Mouse (Mus musculus) liver, embryonic 16.5 days (tissue): ENCODE measurements around the gene Syngr3. TPM values are rescaled to one million over a fixed set of nuclear protein-coding genes. Genes with fewer than 3 reads are reported as not detected.
A peak's percentile ranks its signal among the peaks of the same experiment; 100 is the strongest.
"Not testable (repeated sequence)": the region's sequence is repeated elsewhere in the genome, so short reads cannot be mapped to it uniquely, and the experiment has no call there.

Source experiments
- ATAC-seq: fragments of 200-750 bp; cut with Nextera tagmentation; 2 replicates; pipeline ENCODE4 v1.8.0; 2017; ENCODE audit warnings: low read depth, mild to moderate bottlenecking, moderate number of reproducible peaks, moderate library complexity
- H3K27ac ChIP-seq: fragments of 300-500 bp; sonication (generic); 2 replicates; pipeline ENCODE4 v1.5.1; 2014; ENCODE audit warnings: mild to moderate bottlenecking, low read length
- H3K27me3 ChIP-seq: fragments of 300-500 bp; sonication (generic); 2 replicates; pipeline ENCODE4 v1.6.1; 2014; ENCODE audit warnings: low read depth, low read length, mixed read lengths; ENCODE audit not compliant: control insufficient read depth, insufficient read depth
- H3K36me3 ChIP-seq: fragments of 300-500 bp; sonication (generic); 2 replicates; pipeline ENCODE4 v1.6.1; 2014; ENCODE audit warnings: mild to moderate bottlenecking; ENCODE audit not compliant: control insufficient read depth, insufficient read depth
- H3K4me1 ChIP-seq: fragments of 300-500 bp; sonication (generic); 2 replicates; pipeline ENCODE4 v1.6.1; 2014; ENCODE audit warnings: low read depth, low read length, mixed read lengths; ENCODE audit not compliant: control insufficient read depth
- H3K4me2 ChIP-seq: fragments of 300-500 bp; sonication (generic); 2 replicates; pipeline ENCODE4 v1.6.1; 2014; ENCODE audit warnings: low read depth, low read length, mixed read lengths
- H3K4me3 ChIP-seq: fragments of 300-500 bp; sonication (generic); 2 replicates; pipeline ENCODE4 v1.5.1; 2014; ENCODE audit warnings: low read depth, mild to moderate bottlenecking, low read length
- H3K9ac ChIP-seq: fragments of 300-500 bp; sonication (generic); 2 replicates; pipeline ENCODE4 v1.6.1; 2014; ENCODE audit warnings: low read depth, low read length
- H3K9me3 ChIP-seq: fragments of 300-500 bp; sonication (generic); replicated peaks from 2 replicates; pipeline ENCODE4 v1.6.1; 2016; ENCODE audit warnings: low read length; ENCODE audit not compliant: control insufficient read depth
- WGBS: fragments of 180-500 bp; shearing (Covaris S2); extraction: QIAGEN DNeasy Blood & Tissue Kit; methylation state at CpG from one replicate; pipeline ENCODE4 v1.1.7; 2014; ENCODE audit not compliant: insufficient replicate concordance; 5-methylcytosine and 5-hydroxymethylcytosine counted together
- polyA plus RNA-seq: library from polyadenylated mRNA; unstranded; fragments of >200 nt; fragmentation: Nextera tagmentation; extraction: Ambion mirVana; gene quantifications from 2 replicates; pipeline ENCODE4 v1.2.1, GENCODE M21; 2015

Gene Syngr3
- polyA plus RNA-seq, 1 experiment from 2014 or later, result 0.21 TPM

DNA sequence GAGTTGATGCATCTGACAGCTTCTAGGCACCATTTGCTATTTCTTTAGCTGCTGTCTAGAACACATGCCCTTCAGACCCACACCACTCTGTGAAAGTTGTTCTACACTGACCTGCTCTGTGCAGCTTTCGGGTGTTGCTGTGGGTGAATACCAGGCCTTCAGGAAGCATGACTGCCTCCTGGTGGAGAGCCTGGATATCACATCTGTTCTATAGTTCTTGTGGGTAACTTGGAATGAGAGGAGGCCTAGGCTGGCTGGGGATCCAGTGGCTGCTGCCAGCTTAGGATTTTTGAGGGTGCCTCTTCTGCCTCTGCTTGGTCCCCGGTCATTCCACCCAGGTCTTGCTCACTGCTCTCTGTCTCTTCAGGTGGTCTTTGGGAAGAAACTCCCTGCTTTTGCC, 13.6 kb downstream of the Syngr3 start:
- Histone ChIP-seq H3K36me3 (peaks cover 20% of the 10 kb centered on the region), H3K9me3 (no peaks in the 10 kb centered on the region), H3K27ac (no peak overlapping the region), H3K27me3 (no peaks in the 10 kb centered on the region), H3K4me3 (no peak overlapping the region), H3K4me2 (no peak overlapping the region), H3K9ac (no peak overlapping the region), H3K4me1 (peaks cover 16% of the 10 kb centered on the region)
- ATAC-seq, result no peak
- 63% methylated on average over 2 of the region's 2 CpGs for WGBS

DNA sequence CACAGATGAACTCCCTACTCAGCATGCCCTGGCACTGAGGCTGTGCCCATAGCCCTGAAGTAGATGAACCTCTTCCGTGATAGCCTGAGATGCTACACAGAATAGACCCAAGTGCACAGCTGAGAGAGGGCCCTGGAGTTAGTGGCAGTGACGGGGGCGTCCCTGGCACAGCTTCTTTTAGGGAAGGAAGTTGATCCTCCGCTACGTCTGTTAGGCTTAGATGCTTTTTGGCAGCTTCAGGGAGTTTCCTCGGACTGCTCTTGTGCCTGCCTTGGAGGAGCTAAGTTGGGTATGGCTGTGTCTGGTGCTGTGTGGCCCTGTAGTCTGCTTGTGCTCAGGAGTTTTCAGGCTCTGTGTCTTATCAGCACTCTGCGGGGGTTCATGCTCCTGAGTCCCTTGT, 15.5 kb downstream of the Syngr3 start:
- Histone ChIP-seq H3K27ac (no peak overlapping the region), H3K4me1 (peaks cover 24% of the 10 kb centered on the region), H3K9ac (no peak overlapping the region), H3K4me2 (no peak overlapping the region), H3K4me3 (no peak overlapping the region), H3K36me3 (peaks cover 11% of the 10 kb centered on the region), H3K9me3 (no peaks in the 10 kb centered on the region), H3K27me3 (no peaks in the 10 kb centered on the region)
- 53% methylated on average over 7 of the region's 7 CpGs for WGBS
- ATAC-seq, result no peak

DNA sequence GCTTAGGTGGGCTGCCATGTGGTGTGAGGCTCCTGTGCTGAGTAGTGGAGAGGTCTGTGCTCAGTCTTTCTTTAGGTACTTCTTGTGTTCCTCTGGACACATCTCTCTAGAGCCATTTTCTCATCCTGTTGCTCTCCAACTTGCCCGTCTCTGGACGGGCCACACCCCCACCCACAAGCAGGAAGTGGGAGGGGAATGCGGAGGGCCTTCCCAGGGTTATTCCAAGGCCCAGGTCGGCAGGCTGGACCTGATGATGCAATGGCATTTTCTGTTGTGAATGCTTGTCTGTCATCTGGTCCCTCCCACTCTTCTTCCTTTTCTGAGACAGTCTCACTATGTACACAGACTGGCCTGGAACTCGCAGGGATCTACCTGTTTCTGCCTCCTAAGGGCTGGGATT, 17.6 kb downstream of the Syngr3 start:
- Histone ChIP-seq H3K36me3 (no peaks in the 10 kb centered on the region), H3K4me3 (no peak overlapping the region), H3K9ac (peak overlapping the region; percentile 31), H3K4me1 (peaks cover 27% of the 10 kb centered on the region), H3K27me3 (no peaks in the 10 kb centered on the region), H3K27ac (peak overlapping the region; percentile 2; the same call in 1 of the 2 replicates), H3K9me3 (no peaks in the 10 kb centered on the region), H3K4me2 (peak overlapping the region; percentile 41)
- peak; percentile 49 for ATAC-seq
- WGBS, result 13% methylated on average over 5 of the region's 5 CpGs

- Histone ChIP-seq H3K9ac (peak overlapping the region; percentile 31; the same call in 1 of the 2 replicates), H3K36me3 (no peaks in the 10 kb centered on the region), H3K27me3 (no peaks in the 10 kb centered on the region), H3K27ac (no peak overlapping the region; the same call in 1 of the 2 replicates), H3K4me1 (peaks cover 27% of the 10 kb centered on the region), H3K4me2 (peak overlapping the region; percentile 65), H3K9me3 (no peaks in the 10 kb centered on the region), H3K4me3 (no peak overlapping the region)
- ATAC-seq, result no peak
- WGBS, result 53% methylated on average over 5 of the region's 5 CpGs
These were observed 18.4 kb downstream of the Syngr3 start for GRCm38 (mm10) chr17:24671346-24671745.

- no peak for ATAC-seq
- WGBS, result 5% methylated on average over 8 of the region's 8 CpGs
- H3K4me3 ChIP-seq, result peak overlapping the region; percentile 87
These were observed 19.4 kb downstream of the Syngr3 start for GRCm38 (mm10) chr17:24670246-24670844.

DNA sequence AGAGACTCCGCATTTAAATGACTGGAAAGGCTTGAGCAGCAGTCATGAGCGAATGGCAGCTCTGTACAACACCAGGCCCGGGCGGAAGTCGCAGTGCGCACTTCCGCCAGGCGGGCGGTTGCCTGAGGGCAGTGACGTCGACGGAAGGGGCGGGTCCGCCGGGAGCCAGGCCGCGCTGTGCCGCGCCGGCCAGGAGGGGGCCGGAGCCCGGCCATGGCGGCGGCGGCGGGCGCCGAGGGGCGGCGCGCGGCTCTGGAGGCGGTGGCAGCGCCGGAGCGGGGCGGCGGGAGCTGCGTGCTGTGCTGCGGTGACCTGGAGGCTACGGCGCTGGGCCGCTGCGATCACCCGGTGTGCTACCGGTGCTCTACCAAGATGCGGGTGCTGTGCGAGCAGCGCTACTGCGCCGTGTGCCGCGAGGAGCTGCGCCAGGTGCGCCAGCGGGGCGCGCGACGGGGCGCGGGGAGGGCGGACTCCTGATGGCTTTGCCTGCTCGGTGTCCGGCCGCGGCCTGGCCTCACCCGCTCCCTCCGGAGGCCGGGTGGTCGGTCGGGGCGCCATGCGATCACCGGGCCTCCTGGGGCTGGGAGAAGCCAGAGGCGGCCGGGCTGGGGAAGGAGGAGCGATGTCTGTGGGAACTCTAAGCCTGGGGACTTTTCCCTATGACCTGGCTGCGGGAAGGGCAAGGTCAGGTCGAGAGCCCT, 20.1 kb downstream of the Syngr3 start, which contains the start of gene Zfp598:
Zfp598 (plus strand) TSS at position 143 of the 701 bp plus-strand sequence.
- Histone ChIP-seq H3K9ac (peak within 1 kb of the TSS; percentile 88), H3K4me2 (peak within 1 kb of the TSS; percentile 65), H3K27ac (peak within 1 kb of the TSS; percentile 86), H3K36me3 (no peaks in the 10 kb centered on the region), H3K4me1 (peaks cover 27% of the 10 kb centered on the region), H3K9me3 (no peaks in the 10 kb centered on the region), H3K27me3 (no peaks in the 10 kb centered on the region), H3K4me3 (peak within 1 kb of the TSS; percentile 87)
- peak; percentile 96 for ATAC-seq
- WGBS, result under 1% methylated on average over 58 of the region's 80 CpGs

More at GRCm38 (mm10) chr17:24670246-24670844, 19.4 kb downstream of the Syngr3 start:
- Histone ChIP-seq H3K9ac (peak overlapping the region; percentile 88), H3K36me3 (no peaks in the 10 kb centered on the region), H3K4me2 (peak overlapping the region; percentile 65), H3K4me1 (peaks cover 27% of the 10 kb centered on the region), H3K27ac (peak overlapping the region; percentile 86), H3K9me3 (no peaks in the 10 kb centered on the region), H3K27me3 (no peaks in the 10 kb centered on the region)

DNA sequence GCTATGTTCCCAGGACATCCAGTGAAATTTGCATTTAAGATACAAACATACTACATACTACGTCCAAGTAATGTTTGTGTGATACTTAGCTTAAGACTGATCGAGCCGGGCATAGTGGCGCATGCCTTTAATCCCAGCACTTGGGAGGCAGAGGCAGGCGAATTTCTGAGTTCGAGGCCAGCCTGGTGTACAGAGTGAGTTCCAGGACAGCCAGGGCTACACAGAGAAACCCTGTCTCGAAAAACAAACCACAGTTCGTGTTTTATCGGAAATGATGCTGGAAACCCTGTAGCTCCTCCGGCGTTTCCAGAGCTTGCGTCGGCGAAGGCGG, 20.6 kb downstream of the Syngr3 start:
- not testable (repeated sequence) for H3K9me3 ChIP-seq, H3K27me3 ChIP-seq, H3K36me3 ChIP-seq, ATAC-seq
- 6% methylated on average over 15 of the region's 15 CpGs for WGBS
- peaks cover 27% of the 10 kb centered on the region for H3K4me1 ChIP-seq
- H3K4me2 ChIP-seq, result peak overlapping the region; percentile 65
- H3K9ac ChIP-seq, result peak overlapping the region; percentile 58
- H3K27ac ChIP-seq, result peak overlapping the region; percentile 71
- H3K4me3 ChIP-seq, result peak overlapping the region; percentile 87

- no peak for ATAC-seq
- no peak overlapping the region for H3K4me2 ChIP-seq
- 17% methylated on average over 6 of the region's 6 CpGs for WGBS
- peaks cover 26% of the 10 kb centered on the region for H3K4me1 ChIP-seq
- no peaks in the 10 kb centered on the region for H3K36me3 ChIP-seq
- H3K9me3 ChIP-seq, result no peaks in the 10 kb centered on the region
- no peaks in the 10 kb centered on the region; the same call in 1 of the 2 replicates for H3K27me3 ChIP-seq
- H3K27ac ChIP-seq, result no peak overlapping the region
- no peak overlapping the region for H3K4me3 ChIP-seq
- H3K9ac ChIP-seq, result no peak overlapping the region
These were observed 22.3 kb downstream of the Syngr3 start for GRCm38 (mm10) chr17:24667416-24667815.

DNA sequence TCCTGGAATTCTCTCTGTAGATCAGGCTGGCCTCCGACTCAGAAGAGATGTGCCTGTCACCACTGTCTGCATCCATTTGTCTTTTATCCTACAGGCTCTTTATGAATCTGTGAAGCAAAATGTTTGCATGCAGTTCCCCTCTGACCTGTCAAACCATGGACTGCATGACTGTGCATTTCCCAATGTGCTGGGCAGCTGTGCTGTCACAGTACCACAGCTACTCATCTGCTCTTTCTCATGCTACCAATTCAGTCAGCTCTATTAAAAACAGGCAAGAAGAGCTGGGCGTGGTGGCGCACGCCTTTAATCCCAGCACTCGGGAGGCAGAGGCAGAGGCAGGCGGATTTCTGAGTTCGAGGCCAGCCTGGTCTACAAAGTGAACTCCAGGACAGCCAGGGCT, 22.7 kb downstream of the Syngr3 start:
- not testable (repeated sequence) for H3K4me2 ChIP-seq, H3K27ac ChIP-seq, H3K9ac ChIP-seq, ATAC-seq, H3K36me3 ChIP-seq, H3K9me3 ChIP-seq, H3K4me3 ChIP-seq, H3K27me3 ChIP-seq
- peaks cover 22% of the 10 kb centered on the region for H3K4me1 ChIP-seq
- WGBS, result 53% methylated on average over 7 of the region's 7 CpGs
